Mouse (Mus musculus) cerebellum, adult 2 months (tissue): Measurements from ENCODE around the gene Pgam1. TPM values are rescaled to one million over a fixed set of nuclear protein-coding genes. Genes with fewer than 3 reads are reported as not detected.

Experiments used
- DNase-seq, 2 experiments: peaks; one replicate each; pipeline ENCODE4 v3.0.0; 2021
- H3K27ac ChIP-seq: fragments of 200-500 bp; 2 replicates; pipeline ENCODE4 v1.5.1; 2012; ENCODE audit warnings: low read length, control low read depth, inconsistent platforms; ENCODE audit not compliant: insufficient read depth
- H3K27me3 ChIP-seq: fragments of 200-500 bp; 2 replicates; pipeline ENCODE4 v1.6.1; 2012; ENCODE audit warnings: inconsistent platforms, mild to moderate bottlenecking, low read length, moderate library complexity; ENCODE audit not compliant: control insufficient read depth, insufficient read depth
- H3K4me1 ChIP-seq: fragments of 200-500 bp; 2 replicates; pipeline ENCODE4 v1.6.1; 2011; ENCODE audit warnings: low read length; ENCODE audit not compliant: control insufficient read depth, insufficient read depth
- H3K4me3 ChIP-seq: fragments of 200-500 bp; replicated peaks from 2 replicates; pipeline ENCODE3; 2011; ENCODE audit warnings: mild to moderate bottlenecking, low read depth, low read length, control low read depth; ENCODE audit not compliant: insufficient read depth
- CTCF ChIP-seq: fragments of 200-500 bp; IDR thresholded peaks from 2 replicates; pipeline ENCODE4 v1.5.1; 2011; ENCODE audit warnings: low read depth, mild to moderate bottlenecking, control low read depth, low read length, moderate library complexity, borderline replicate concordance; ENCODE audit not compliant: insufficient read depth
- POLR2A ChIP-seq: fragments of 200-500 bp; IDR thresholded peaks from 2 replicates; pipeline ENCODE4 v1.6.1; 2011; ENCODE audit warnings: low read length, control low read depth, borderline replicate concordance; ENCODE audit not compliant: insufficient read depth
- WGBS: fragments of 180-500 bp; shearing (Covaris S2); methylation state at CpG from one replicate; pipeline ENCODE4 v1.1.7; 2018; 5-methylcytosine and 5-hydroxymethylcytosine counted together
- polyA plus RNA-seq: library from polyadenylated mRNA; depleted of rRNA; stranded (reverse); fragments of >200 nt; gene quantifications from 2 replicates; pipeline ENCODE4 v1.2.3, GENCODE M21; 2012

Gene Pgam1
- polyA plus RNA-seq, 1 experiment = 879 TPM

DNA sequence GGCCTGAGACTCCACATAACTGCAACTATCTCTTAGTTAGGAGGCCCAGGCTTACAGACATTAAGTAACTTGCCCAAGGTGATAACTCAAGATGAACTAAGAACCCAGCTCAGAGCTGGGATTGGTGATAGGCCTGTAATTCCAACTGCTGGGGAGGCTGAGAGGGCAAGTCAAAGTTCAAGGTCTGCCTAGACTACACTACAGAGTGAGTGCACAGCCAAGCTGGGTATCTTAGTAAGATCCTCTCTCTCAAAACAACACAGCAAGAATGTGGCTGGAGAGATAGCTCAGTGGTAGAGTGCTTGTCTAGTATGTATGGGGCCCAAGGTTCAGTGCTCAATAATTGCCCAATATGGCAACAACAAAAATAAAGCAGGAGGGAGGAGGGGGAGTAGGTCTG, 23.5 kb upstream of the Pgam1 start:
- no peak overlapping the region for H3K4me3 ChIP-seq
- H3K27me3 ChIP-seq = no peaks in the 10 kb centered on the region
- TF ChIP-seq POLR2A (no peak), CTCF (no peak)
- no peak for DNase-seq
- no peak overlapping the region for H3K27ac ChIP-seq
- no peaks in the 10 kb centered on the region for H3K4me1 ChIP-seq

DNA sequence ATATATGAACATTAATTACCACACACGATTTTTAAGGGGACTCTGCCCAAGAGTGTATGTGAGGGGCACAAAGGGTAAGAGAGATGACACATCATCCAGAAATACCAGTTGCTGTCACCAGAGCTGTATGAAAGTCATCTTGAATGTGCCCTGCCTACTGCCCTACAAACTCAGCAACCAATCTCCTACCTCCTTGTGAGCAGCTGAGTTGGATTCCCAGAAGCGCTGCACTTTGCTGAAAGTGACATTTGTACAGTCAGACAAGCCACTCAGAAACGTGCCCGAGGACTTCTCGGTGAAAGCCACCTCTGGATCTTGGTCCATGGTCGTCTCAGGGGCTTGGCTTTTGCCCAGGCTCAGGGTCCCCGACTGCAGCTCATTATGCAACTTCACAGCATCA, 16.8 kb upstream of the Pgam1 start:
- TF ChIP-seq POLR2A = no peak
- TF ChIP-seq CTCF = no peak
- H3K27me3 ChIP-seq = no peaks in the 10 kb centered on the region
- WGBS = 32% methylated on average over 7 of the region's 7 CpGs
- H3K4me1 ChIP-seq = peaks cover 4% of the 10 kb centered on the region
- peak overlapping the region; percentile 94 for H3K4me3 ChIP-seq
- DNase-seq = no peak
- no peak overlapping the region for H3K27ac ChIP-seq

DNA sequence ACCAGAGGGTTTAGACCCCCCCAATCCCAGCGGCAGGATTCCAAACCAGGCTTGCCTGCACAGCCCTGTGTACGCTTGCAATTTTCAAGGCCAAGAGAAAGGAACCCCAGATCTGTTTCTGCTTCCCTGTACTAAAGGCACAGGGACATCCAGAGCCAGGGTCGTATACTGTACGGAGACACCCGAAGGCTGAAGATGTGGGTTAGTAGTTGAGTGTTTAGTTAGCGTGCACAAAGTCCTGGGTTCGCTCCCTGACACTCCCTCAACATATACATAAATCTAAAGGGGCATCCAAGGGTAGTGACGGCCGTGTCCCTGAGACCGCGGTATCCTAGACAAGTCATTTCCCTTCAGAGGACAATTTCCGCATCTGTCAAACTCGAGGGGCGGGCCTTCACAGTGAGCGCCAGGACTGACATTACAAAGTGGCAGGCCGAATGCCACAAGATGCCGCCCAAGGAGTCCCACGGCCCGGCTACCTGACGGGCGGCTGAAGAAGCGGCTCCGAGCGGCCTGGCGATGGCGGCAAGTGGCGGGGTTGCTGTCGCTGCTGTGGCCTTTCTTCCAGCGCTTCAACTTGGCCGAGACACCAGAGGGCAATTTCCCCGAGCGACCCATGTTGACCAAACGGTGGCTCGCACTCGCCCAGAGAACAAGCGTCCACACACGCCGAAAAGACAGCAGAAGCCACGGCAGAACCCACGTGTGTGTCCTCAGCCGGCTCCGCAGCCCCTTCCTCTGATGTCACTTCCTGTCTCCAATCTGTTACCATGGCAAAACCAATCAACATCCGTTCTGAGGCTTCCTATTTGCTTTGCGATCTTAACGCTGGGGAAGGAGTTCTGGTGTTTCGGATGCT, 16.0 kb upstream of the Pgam1 start, which contains the start of gene Rrp12:
TSS of gene Rrp12 (minus strand) at position 714 of the 859 bp plus-strand sequence.
- H3K27me3 ChIP-seq = no peaks in the 10 kb centered on the region
- H3K4me1 ChIP-seq = peaks cover 4% of the 10 kb centered on the region
- peak; percentile 79 to 91 for DNase-seq
- no peak within 1 kb of the TSS for H3K27ac ChIP-seq
- H3K4me3 ChIP-seq = peak within 1 kb of the TSS; percentile 94
- WGBS = under 1% methylated on average over 46 of the region's 46 CpGs
- TF ChIP-seq CTCF = no peak
- peak; percentile 46; the same call in 1 of the 2 replicates for TF ChIP-seq POLR2A

DNA sequence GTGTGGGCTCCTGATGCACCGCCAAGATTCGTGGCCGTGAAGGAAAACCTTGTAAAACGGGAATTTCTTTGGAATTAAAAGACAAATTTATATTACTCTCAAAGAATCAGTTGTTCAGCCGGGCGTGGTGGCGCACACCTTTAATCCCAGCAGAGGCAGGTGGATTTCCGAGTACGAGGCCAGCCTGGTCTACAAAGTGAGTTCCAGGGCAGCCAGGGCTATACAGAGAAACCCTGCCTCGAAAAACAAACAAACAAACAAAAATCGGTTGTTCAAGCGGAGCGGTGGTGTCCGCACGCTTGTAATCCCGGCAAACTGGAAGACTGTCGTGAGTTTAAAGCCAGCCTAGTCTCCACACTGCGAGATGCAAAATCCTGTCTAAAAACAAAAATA, 15.4 kb upstream of the Pgam1 start:
- Histone ChIP-seq H3K4me1 (peaks cover 4% of the 10 kb centered on the region), H3K27ac (no peak overlapping the region), H3K4me3 (peak overlapping the region; percentile 94), H3K27me3 (no peaks in the 10 kb centered on the region)
- TF ChIP-seq POLR2A (no peak), CTCF (no peak)
- DNase-seq = no peak
- 13% methylated on average over 18 of the region's 18 CpGs for WGBS

DNA sequence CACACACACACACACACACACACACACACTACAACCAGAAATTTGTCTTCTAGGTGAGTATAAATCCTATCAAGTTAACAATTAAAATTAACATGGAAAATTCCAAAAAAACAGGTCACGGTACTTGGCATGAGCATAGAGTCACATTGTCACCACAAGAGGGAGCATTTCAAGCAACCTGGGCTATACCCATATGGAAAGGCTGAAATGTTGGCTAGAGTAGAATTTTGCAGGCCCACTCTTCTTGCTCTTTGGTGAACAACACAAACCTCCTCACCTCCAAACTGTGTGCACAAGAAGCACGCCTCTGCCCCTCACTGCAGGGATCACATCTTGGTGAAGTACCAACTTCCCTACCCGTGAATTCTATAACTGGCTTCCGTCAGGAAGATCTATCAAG, 12.9 kb upstream of the Pgam1 start:
- H3K27ac ChIP-seq = no peak overlapping the region
- peak; percentile 33 to 46 for DNase-seq
- TF ChIP-seq POLR2A (no peak), CTCF (peak; percentile 30; the same call in 1 of the 2 replicates)
- no peaks in the 10 kb centered on the region; the same call in 1 of the 2 replicates for H3K27me3 ChIP-seq
- peaks cover 4% of the 10 kb centered on the region for H3K4me1 ChIP-seq
- WGBS = 47% methylated on average over 4 of the region's 4 CpGs
- H3K4me3 ChIP-seq = no peak overlapping the region

DNA sequence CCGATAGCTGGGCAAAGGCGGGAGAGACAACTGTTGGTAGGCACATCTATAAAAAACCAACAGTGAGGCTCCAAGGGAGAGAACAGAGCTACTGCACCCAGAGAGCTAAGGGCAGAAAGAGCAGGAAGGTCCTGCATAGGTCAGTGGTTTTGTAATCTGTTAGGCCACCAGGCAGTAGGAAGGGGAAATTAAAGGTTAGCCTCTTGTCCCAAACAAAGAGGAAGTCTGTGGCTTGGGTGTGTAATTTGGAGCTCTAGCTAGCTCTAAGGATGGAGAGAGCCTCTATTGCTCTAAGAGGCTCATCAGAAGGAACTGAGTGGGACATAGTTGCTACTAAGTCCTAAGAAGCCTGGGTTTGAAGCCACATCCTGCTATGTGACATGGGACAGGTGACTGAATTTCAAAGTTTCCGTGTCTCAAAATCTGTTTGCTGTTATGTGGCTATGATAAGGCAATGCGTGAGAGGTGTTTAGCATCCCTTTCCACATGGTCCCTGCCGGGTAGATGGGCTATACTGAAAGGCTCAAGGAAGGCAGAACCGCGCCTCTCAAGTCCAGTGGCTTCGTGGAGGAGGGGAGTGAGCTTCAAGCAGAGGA, 11.1 kb upstream of the Pgam1 start:
- no peaks in the 10 kb centered on the region for H3K4me1 ChIP-seq
- 87% methylated on average over 8 of the region's 8 CpGs for WGBS
- H3K4me3 ChIP-seq = no peak overlapping the region
- no peak overlapping the region for H3K27ac ChIP-seq
- DNase-seq = no peak
- H3K27me3 ChIP-seq = no peaks in the 10 kb centered on the region; the same call in 1 of the 2 replicates
- TF ChIP-seq CTCF (no peak), POLR2A (no peak)

DNA sequence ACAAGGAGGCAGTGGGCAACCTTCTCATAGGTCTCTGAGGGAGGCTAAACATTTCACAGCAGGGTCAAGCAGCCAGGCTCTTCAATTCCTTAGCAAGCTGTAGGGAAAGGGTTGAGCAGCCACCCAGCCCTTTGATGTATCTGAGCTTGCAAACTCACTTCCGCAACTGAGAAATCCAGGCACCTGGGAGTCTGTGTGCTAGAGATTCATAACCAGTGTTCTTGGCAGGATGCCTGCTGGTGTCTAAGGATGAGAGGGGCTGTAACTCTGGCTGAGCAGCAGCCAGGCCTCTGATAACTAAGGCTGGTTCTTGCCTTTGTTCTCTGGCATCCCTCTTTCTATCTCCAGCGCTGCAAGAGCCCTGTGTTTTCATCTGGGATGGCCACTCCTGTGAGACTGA, 10.0 kb upstream of the Pgam1 start:
- Histone ChIP-seq H3K27ac (no peak overlapping the region), H3K4me3 (no peak overlapping the region), H3K27me3 (no peaks in the 10 kb centered on the region; the same call in 1 of the 2 replicates), H3K4me1 (no peaks in the 10 kb centered on the region; the same call in 1 of the 2 replicates)
- WGBS = 56% methylated on average over 2 of the region's 2 CpGs
- no peak for DNase-seq
- TF ChIP-seq POLR2A = no peak
- TF ChIP-seq CTCF = no peak
